Mouse (Mus musculus) frontal cortex, postnatal 10 days (tissue): ENCODE measurements around the gene Syna.

Experiments used
- DNase-seq, 2 experiments: peaks; one replicate each; pipeline ENCODE4 v3.0.0; 2022; ENCODE audit warnings: low spot score in 2 of 2, mixed read lengths in 1 of 2

Syna gene

DNA sequence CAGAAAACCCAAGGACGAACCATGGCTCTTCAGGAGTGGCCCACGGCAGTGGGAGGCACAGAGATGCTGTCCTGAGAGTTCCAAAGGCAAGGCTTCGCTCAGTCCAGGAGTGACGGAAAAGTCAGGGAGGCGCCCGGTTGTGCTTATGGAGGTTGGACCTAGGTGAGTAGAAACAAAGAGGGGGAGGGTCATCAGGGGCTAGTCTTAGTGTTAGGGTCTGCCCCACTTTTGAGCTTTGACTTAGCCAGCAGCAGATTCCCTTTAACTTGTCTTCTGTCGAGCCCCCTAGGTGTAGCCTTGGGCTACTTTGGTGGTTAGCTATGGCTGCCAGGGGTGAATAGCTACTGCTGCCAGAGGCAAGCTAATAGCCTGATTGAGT is at the start of gene Syna:
TSS of gene Syna (minus strand) at position 101 of the 379 bp plus-strand sequence.
- DNase-seq = no peak

DNA sequence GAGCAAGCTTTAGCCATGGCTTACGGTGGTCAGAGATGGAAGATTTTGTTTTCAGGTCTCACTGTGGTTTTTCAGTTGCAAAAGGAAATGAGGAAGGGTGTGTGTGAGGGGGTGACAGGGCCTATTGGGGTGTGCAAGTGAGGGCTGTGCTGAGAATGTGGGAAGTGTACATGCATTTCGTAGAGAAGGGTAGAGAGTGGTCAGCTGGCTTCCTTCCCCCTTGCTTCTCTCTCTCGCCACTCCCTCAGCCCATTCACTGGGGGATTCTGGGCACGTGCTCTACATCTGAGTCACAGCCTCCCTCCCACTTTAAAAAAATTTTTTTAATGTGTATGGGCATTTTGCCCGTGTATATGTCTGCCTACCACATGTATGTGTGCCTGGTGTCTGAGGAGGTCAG is 47.1 kb upstream of the Syna start:
- no peak for DNase-seq

DNA sequence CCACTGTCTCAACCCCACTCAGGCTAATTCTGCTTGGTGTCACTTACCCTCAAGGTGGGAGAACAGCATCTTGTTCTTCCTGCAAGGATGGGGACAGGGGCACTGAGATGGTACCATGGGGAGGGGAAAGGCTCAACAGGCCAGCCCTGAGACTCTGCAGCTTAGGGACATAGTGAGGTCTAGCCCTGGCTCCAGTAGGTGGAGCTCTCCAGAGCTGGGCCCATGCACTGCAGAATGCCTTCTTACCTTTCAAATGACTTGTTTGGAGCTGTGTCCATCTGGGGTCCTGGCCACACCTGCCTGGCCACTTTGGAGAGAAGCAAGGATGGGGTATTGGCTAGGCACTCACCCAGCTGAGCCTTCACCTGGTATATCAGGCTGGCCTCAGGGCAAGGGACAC is 46.3 kb upstream of the Syna start:
- no peak for DNase-seq

DNA sequence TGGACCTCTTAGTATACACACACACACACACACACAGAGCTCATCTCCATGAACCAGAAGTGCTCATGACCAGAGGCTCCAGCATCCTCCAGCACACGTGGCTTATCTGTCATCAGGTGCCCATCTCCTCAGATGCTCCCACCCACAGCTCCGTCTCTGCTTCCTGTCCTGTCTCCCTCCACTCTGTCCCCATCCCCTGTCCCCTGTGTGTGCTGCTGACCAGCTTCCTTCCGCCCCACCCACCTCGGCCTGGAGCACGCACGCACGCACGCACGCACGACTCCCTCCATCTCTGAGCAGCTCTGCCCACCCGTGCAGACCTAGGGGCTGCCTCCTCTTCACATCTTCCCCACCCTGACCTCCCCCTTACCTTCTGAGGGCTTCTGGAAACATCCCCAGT is 44.4 kb upstream of the Syna start:
- DNase-seq = no peak

DNA sequence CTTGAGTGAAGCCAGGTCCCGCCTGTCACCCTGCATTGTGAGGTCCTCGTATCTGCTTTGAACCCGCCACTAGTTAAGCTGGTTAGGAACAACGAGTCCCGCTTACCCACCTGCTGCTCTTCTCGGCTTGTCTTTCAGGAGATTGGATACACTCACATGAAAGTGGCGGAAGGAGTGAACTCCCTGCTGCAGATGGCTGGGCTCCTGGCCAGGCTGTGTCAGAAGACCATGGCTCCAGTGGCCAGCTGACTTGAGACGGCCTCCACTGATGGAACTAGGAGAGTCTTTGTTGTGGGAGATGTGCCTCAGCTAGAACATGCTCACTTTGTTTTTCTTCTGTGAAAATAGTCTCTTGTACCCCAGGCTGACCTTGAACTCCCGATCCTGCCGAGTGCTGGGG is 37.7 kb upstream of the Syna start:
- DNase-seq = no peak

DNA sequence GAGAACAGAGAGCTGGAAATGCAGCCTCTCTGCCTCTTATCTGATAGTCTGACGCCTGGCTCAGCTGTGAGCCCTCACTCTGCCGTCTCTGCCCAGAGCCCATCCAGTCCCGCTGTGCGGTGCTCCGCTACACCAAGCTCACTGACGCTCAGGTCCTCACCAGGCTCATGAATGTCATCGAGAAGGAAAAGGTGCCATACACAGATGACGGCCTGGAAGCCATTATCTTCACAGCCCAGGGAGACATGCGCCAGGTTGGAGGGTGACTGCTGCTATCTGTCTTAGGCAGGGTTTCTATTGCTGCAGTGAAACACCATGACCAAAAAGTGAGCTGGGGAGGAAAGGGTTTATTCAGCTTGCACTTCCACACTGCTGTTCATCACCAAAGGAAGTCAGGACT is 33.1 kb upstream of the Syna start:
- no peak for DNase-seq

DNA sequence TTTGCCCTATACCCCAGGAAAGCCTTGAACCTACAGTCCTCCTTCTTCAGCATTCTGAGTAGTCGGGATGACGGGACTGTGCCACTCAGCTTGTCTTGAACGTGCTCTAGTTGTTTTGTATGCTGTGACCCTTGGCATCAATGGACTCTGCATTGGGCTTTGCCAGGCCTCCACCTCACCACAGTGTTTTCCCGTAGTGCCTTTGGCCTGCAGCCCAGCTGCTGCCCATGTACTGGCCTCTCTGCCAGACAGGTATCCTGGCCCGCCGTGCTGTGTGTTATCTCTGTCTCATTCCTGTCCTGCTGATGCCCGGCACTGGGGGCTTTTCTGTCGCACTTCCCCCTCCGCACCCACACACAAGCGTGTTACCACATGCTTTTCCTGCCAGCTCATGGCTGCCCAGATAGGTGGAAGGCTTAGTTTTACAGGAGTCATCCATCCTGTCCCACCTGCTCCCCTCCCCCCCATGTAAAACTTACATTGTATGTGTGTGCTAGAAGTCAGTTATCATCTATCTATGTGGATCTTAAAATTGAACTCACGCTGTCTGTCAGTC is 32.1 kb upstream of the Syna start:
- no peak for DNase-seq

DNA sequence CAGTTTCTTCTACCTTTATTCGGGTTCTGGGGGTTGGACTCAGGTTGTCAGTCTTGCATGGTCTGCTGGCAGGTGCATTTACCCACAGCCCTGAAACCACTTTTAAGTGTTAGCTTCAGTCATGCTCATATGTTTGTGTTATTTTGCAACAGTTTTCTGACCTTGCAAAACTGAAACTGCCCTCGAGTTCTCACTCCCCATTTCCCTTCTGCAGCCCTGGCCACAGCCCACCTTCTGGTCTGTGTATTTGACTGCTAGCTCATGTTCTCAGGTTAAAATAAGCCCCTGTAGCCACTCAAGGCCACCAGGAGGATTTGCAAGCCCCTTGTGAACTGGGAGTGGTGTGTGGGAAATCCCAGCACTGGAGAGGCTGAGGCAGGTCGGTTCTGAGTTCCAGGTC is 29.9 kb upstream of the Syna start:
- DNase-seq = no peak

DNA sequence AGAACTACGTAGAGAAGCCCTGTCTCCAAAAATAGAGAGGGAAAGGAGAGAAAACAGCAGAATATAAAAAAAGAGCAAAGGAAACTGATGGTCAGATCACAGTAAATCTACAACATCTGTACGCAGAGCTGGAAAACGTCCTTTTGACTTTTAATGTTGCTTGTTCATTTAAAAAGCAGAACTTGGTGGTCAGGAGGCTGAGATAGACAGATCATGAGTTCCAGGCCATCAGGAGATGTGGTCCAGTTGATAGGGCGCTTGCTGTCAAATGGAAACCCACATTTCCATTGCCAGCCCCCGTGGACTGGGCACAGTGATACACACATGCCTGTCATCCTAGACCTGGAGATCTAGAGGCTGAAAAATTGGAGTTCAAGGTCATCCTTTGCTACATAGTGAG is 24.8 kb upstream of the Syna start:
- DNase-seq = no peak

DNA sequence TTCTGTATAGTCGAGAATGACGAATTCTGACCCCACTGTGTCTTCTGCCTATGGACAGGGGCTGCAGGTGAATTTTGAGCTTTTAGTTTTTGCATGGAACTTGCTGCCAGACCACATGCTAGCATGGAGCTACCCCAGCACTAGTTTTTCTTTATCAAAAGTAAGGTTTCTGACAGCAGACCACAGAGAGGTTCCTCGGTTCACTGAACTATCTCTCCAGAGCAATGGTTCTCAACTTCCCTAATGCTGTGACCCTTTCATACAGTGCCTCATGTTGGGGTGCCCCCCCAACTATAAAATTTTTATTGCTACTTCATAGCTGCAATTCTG is 23.9 kb upstream of the Syna start:
- DNase-seq = no peak

DNA sequence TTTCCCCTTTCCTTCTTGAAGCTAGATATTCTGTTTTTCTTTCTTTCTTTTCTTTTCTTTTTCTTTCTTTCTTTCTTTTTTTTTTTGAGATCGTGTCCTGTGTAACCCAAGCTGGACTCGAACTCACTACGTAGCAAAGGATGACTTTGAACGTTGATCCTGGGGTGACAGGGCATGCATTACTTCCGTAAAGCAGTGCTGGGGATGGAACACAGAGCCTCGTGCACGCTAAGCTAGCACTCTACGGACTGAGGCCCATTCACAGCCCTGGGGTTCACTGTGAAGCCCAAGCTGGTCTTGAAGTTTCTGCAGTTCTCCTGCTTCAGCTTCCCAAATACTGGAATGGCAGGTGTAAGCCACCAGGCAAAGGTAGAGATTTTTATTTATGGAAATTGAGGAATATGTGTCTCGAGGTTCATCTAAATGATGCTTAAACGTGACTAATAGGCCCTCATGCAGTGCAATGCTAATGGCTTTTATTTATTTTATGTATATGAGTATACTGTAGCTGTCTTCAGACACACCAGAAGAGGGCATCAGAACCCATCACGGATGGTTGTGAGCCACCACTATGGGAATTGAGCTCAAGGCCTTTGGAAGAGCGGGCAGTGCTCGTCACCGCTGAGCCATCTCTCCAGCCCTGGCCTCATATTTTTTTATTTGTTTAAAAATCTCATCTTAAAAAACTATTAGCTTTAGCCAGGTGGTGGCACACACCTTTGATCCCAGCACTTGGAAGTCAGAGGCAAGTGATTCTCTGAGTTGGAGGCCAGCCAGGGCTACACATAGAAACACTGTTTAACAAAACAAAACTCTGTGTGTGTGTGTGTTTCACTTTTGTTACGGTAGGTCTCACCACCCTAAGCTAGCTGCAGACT is 23.3 kb upstream of the Syna start:
- no peak for DNase-seq

DNA sequence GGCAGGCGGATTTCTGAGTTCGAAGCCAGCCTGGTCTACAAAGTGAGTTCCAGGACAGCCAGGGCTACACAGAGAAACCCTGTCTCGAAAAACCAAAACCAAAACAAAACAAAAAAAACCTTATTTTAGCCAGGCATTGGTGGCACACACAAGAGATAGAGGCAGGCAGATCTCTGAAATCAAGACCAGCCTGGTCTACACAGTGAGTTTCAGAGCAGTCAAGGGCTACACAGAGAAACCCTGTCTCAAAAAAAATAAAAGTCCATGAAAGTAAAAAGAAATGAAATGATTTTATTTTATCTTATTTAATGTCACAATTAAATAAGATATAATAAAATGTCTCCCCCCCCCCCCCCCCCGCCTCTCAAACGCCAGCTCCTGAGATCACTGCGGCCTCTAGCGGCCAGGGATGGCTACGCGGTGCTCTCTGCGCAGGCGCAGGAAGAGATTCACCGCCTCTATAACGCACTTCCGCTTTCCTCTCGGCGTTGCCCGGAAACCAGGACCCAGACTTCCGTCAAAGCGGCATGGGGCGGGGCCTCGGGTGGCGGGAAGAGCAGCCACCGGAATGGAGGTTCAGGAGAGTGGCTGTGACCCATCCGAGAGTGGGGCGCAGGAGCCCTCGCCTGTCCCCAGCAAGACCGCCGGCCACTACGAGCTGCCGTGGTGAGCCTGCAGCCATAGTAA is 22.4 kb upstream of the Syna start:
- peak; percentile 92 to 96 for DNase-seq

DNA sequence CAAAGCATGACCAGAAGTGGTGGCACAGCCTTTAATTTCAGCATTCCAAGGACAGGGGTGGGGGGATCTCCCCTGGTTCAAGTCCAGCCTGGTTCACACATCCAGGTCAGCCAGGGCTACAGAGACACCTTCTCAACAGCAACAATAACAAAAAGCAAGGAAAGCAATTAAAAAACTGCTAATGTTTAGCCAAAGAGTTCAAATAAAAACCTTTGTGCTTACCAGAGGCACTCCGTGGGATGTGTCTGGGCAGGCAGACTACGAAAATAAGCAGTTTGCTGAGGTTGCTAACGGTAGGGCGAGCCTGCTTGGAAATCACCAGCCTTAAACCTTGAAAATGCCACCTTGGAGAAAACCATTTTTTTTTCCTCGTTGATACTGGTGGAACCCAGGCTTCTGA is 21.2 kb upstream of the Syna start, which contains the start of gene Rfc2:
TSS of gene Rfc2 (plus strand) at position 221 of the 400 bp plus-strand sequence.
- DNase-seq = no peak

DNA sequence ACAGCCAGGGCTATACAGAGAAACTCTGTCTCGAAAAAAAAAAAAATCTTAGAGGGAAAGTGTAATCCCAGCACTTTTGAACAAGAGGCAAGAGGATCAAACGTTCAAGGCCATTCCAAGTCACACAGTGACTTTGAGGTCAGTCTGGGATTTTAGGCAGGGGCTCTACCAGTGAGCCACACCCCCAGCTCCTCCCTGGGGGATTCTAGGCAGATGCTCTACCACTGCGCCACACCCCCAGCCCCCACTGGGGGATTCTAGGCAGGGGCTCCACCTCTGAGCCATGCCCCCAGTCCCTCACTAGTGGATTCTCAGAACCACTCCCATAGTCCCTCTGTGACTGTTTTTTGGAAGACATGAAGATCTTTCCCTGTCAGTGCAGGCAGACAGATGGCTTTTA is 19.2 kb upstream of the Syna start:
- no peak for DNase-seq

DNA sequence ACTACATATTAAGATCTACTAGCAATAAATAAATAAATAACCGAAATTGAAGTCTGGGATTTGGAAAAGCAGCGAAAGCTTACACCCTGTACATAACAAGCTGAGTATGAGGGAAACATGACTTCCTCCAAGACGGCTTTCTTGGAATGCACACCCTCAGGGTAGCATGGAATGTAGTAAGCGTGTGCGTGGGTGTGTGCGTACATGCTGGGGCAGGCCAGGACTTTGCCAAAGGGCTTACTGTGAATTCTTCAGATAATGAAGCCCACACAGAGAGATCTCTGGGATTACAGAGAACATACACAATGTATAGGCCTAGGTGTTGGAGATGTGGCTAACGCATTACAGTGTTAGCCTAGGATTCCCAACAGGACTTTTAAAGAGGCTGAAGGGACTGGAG is 17.6 kb upstream of the Syna start:
- no peak for DNase-seq

DNA sequence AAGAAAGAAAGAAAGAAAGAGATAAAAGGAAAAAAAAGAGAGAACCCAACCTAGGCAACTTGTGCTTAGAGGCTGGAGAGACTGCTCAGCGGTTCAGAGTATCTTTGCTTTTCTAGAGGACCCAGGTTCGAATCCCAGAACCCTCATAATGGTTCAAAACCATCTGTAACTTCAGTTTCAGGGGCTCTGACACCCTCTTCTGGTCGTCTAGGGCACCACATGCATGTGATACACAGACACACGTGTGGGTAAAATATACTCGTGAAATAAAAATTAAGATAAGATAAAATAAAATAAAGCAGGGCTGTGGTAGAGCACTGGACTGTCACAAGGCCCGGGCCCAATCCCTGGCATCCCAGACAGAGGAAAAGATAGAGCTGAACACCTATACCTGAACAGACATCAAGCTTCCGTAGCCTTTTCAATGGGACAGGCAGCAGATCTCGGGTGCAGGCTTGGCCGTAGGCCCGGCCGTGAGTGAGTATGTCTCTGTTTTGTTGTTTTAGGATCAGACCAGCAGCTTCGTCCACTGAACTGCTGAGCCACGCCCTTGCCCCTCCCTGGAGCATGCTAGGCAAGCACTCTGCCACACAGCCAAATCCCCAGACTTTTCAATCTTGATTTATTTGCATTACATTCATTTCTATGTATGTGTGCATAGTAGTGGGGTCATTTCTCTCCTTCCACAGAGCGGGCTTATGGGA is 16.7 kb upstream of the Syna start:
- DNase-seq = no peak

DNA sequence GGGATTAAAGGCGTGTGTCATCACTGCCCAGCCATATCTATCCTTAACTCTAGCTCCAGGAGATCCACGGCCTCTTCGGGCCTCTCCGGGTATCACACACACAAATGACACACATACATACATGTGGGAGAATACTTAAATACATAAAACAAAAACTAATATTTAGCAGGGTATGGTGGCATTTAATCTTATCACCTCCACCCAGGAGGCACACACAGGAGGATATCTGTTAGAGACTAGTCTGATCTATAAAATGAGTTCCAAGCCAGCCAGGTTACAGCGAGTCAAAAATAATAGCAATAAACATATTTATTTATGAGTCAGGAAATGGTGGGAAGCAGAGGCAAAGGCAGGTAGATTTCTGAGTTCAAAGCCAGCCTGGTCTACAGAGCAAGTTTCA is 15.9 kb upstream of the Syna start:
- no peak for DNase-seq

DNA sequence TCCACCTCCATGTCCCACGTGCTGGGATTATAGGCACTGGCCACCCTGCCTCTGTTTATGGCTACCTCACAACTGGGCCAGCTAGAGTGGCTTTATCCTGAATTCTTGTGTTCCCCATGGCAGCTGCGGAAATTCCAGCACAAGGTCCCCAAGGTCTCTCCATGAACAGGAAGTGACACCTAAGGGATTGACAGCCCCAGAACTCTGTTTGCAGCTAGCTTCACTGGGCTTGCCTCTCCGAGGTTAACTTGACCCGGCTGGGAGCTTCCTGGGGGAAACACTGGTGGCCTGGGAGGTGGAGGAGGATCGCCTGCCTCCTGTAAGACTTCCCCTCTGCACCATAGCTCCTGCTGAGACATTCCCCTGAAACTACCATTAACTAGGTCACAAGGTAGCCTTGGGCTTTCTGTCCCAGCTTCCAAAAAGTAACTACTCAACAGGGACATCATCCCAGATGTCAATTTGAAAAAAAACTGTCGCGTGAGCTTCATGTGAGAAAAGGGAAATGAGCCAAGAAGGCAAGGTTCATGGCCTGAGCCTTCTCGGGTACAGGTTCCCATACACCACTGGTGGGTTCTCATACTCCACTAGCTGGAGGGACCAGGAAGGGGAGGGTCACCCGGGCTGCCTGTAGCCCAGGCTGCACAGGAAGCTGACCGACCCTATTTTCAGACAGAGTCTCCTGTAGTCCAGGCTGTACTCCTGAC is 12.7 kb upstream of the Syna start:
- no peak for DNase-seq

DNA sequence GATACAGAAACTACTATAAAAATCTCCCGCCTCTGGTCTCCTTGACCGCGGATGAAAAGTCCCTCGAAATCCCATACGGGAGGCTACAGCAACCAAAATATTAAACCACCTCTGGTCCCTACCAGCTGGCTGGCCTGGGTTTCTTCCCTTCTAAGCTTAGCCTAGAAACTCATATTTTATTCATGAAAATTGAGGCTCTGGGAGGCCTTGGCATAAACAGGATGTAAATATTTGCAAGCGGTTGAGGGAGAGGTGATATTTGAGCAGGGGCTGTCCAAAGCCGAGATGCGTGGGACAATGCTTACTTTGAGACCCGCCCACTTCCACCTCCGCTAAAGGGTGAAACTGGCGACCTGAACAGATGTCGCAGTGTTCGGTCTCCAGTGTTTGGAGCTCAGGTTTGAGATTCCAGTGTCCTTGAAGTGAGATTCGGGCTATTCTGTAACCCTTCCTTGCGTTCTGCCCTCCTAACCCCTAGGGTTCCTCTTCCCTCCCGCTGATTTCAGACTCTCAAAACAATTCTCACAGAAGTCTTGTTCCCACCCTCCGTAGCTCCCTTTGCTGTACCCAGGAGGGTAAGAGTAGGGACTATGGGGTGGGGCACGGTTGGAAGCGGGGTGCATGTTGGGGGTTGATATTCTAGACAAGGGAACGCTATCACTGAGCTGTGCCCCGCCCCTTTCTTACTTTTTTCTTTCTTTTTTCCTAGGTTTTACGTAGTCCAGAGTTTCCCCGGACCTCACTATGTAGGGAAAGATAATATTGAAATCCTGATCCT is 11.9 kb upstream of the Syna start:
- DNase-seq = no peak

DNA sequence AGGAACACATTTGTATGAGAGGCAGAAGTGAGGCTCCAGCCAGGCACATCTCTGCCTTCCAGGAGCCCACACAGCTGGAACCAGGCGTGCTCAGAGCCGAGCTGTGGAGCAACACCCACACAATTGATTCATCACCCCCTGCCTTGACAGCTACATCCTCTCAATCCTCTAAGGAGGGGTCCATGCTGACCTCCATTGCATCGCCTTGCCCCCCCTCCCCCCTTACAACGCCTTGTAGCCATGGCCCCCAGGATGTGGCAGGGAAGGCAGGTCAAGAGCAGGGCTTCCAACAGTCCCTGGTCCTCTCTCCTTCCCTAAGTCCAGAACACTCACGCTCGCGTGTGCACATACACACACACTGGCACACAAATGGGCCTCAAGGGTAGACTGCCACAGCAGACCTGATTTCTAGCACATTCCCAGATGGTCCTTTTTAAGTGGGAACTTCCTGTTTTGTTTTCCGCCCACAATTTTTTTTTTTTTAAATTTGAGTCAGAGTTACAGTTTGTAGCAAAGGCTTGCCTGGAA is 9.1 kb upstream of the Syna start:
- DNase-seq = no peak

DNA sequence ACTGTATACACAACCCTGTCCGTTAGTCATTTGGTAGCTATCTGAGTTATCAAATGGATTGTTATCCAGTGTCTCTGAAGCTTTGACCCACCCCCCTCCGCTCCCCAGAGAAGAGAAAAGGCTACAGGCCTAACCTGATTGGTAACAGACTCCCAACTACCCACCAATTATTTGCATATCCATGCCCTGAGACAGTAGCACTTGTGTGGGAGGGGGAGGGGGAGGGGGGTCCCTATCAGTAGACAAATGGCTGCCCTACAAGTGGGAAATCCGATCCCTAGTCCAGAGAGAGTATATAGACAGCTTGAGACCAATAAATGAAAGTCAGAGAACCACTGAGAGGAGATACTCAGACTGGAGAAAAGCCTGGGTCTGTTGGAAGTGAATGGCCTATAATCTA is 8.1 kb upstream of the Syna start:
- no peak for DNase-seq
